Mouse (Mus musculus) erythroblast, embryonic 14.5 days (primary cell): ENCODE measurements around the gene Gm8439.

Experiments used
- GATA1 ChIP-seq: IDR thresholded peaks from 2 replicates; pipeline ENCODE4 v1.6.1; 2012; ENCODE audit warnings: low read length, inconsistent platforms, mixed read lengths
- TAL1 ChIP-seq: IDR thresholded peaks from 3 replicates; pipeline ENCODE4 v1.6.1; 2012; ENCODE audit warnings: low read length, inconsistent platforms, mixed read lengths

DNA sequence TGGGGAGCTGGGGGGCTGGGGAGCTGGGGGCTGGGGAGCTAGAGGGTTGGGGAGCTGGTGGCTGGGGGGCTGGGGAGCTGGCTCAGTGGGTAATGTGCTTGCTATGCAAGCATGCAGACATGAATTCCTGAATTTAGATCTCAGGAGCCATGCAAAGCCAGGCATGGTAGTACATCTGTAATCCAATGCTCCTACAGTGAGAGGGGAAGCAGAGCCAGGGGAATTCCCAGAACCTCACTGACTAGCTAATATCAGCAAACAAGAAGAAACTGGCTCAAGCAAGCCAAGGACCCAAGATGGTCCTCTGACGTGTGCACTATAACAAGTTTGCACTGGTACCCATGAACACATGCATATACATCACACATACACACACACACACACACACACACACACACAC, 13.2 kb downstream of the Gm8439 start:
- TF ChIP-seq TAL1: no peak
- TF ChIP-seq GATA1: no peak
